ENCODE assay signal across 13 mouse cellular contexts in the genomic region with DNA sequence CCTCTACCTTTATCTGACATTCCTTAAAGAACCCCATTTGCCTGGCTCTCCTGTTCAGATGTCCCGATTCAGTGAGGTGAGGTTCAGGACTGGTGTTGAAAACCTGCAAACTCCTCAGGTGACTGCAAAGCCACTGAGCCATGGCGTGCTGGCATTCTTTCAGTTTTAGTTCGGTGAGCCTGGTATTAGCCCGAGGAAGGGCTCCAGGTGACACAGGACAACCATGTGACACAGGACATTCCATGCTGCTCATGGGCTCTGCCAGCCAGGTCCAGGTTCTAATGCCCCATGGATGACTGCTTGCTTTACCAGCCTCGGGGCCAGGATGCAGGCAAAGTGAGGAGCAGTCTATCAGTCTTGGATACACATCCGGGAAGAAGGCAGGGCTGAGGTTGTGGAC. TPM values are rescaled to one million over a fixed set of nuclear protein-coding genes. Genes with fewer than 3 reads are reported as not detected.
A peak's percentile ranks its signal among the peaks of the same experiment; 100 is the strongest.
DNase-seq lines count a peak whose midpoint lies in the region; ATAC-seq and TF ChIP-seq lines count a peak whose summit lies in the region.
"Had no signal": no experiment of that assay in that cellular context is flagged by ENCODE, and none has a peak within 500 bp of the region (broad histone marks: within the 10 kb centered on the region; RNA-seq: fewer than 3 reads in every experiment).

No protein-coding gene starts in this region.

- DNase-seq in liver, embryonic 11.5 days (ENCODE audit: low spot score) = no peak
- DNase-seq in ovary, postnatal 36 days (ENCODE audit: low spot score) = no peak
- DNase-seq in B cell, adult 2 months = no peak
- DNase-seq in spleen, adult 12 weeks (ENCODE audit: low spot score) = no peak
- DNase-seq: cerebellum, adult 2 months; spleen, adult 18-20 months had no signal

- TF ChIP-seq POLR2A in bone marrow, adult 2 months (IDR thresholded peaks at IDR 0.05; ENCODE audit: borderline replicate concordance, control insufficient read depth, low read depth, low read length) = no peak

- no peaks in the 10 kb centered on the region for H3K27me3 ChIP-seq in erythroblast, embryonic 14.5 days (ENCODE audit: control insufficient read depth)
- no peaks in the 10 kb centered on the region for H3K27me3 ChIP-seq in kidney, embryonic 16.5 days (ENCODE audit: insufficient read depth, low read length)
- no peaks in the 10 kb centered on the region for H3K27me3 ChIP-seq in liver, embryonic 11.5 days (replicated peaks; ENCODE audit: control insufficient read depth, insufficient read depth, low read length)

- WGBS in bone marrow, adult 2 months = 86% methylated on average over 6 of the region's 6 CpGs
- WGBS in kidney, embryonic 16.5 days = 61% methylated on average over 6 of the region's 6 CpGs
- 83% methylated on average over 6 of the region's 6 CpGs for WGBS in liver, embryonic 11.5 days

- no peak for ATAC-seq in erythroblast, adult 5-6 weeks (replicated peaks; ENCODE audit: low FRiP score, poor library complexity, severe bottlenecking)
- no peak for ATAC-seq in kidney, embryonic 16.5 days (ENCODE audit: low FRiP score, low TSS enrichment)
- ATAC-seq in liver, embryonic 11.5 days (replicated peaks; ENCODE audit: low FRiP score) = no peak
- ATAC-seq: midbrain, embryonic 13.5 days had no signal

- peak overlapping the region; percentile 37; the same call in 1 of the 2 replicates for H3K27ac ChIP-seq in bone marrow, adult 2 months (ENCODE audit: control insufficient read depth, insufficient read depth, low read depth, low read length, poor library complexity)
- peak overlapping the region; percentile 17; the same call in 1 of the 2 replicates for H3K27ac ChIP-seq in kidney, embryonic 16.5 days (ENCODE audit: low read length)
- peak overlapping the region; percentile 82 for H3K27ac ChIP-seq in liver, embryonic 11.5 days (ENCODE audit: low read depth, low read length)
- H3K27ac ChIP-seq: midbrain, embryonic 13.5 days had no signal

- H3K4me3 ChIP-seq in erythroblast, embryonic 14.5 days (replicated peaks) = peak overlapping the region; percentile 49
- H3K4me3 ChIP-seq in bone marrow, adult 2 months (replicated peaks; ENCODE audit: control insufficient read depth, low read depth, low read length) = no peak overlapping the region
- H3K4me3 ChIP-seq in kidney, embryonic 16.5 days (ENCODE audit: low read length) = no peak overlapping the region
- no peak overlapping the region for H3K4me3 ChIP-seq in liver, embryonic 11.5 days (ENCODE audit: low read depth, low read length)
- H3K4me3 ChIP-seq: midbrain, embryonic 13.5 days had no signal

- peaks cover 100% of the 10 kb centered on the region for H3K4me1 ChIP-seq in erythroblast, embryonic 14.5 days (ENCODE audit: control insufficient read depth)
- H3K4me1 ChIP-seq in bone marrow, adult 2 months (ENCODE audit: control insufficient read depth, insufficient read depth, low read length) = peaks cover 2% of the 10 kb centered on the region; the same call in 1 of the 2 replicates
- peaks cover 84% of the 10 kb centered on the region for H3K4me1 ChIP-seq in kidney, embryonic 16.5 days (ENCODE audit: insufficient read depth, low read length)
- peaks cover 82% of the 10 kb centered on the region for H3K4me1 ChIP-seq in liver, embryonic 11.5 days (replicated peaks; ENCODE audit: control insufficient read depth, insufficient read depth, low read length)

- peaks cover 77% of the 10 kb centered on the region for H3K36me3 ChIP-seq in erythroblast, embryonic 14.5 days (ENCODE audit: control insufficient read depth)
- H3K36me3 ChIP-seq in kidney, embryonic 16.5 days (ENCODE audit: insufficient read depth, low read length) = peaks cover 4% of the 10 kb centered on the region; the same call in 1 of the 2 replicates
- H3K36me3 ChIP-seq in liver, embryonic 11.5 days (ENCODE audit: control insufficient read depth, insufficient read depth, low read length) = peaks cover 3% of the 10 kb centered on the region
- H3K36me3 ChIP-seq: midbrain, embryonic 13.5 days had no signal

- TF ChIP-seq CTCF in bone marrow, adult 2 months (IDR thresholded peaks at IDR 0.05; ENCODE audit: control insufficient read depth, insufficient read depth, low read length) = no peak

- no peak overlapping the region for H3K4me2 ChIP-seq in kidney, embryonic 16.5 days (replicated peaks; ENCODE audit: low read depth, low read length)
- peak overlapping the region; percentile 59 for H3K4me2 ChIP-seq in liver, embryonic 11.5 days
- H3K4me2 ChIP-seq: midbrain, embryonic 13.5 days had no signal

- no peak overlapping the region for H3K9ac ChIP-seq in kidney, embryonic 16.5 days (replicated peaks; ENCODE audit: low read length)
- H3K9ac ChIP-seq in liver, embryonic 11.5 days (ENCODE audit: low read depth, low read length) = peak overlapping the region; percentile 2; the same call in 1 of the 2 replicates
- H3K9ac ChIP-seq: midbrain, embryonic 13.5 days had no signal

- H3K9me3 ChIP-seq in erythroblast, embryonic 14.5 days (ENCODE audit: control insufficient read depth, low read length) = no peaks in the 10 kb centered on the region
- H3K9me3 ChIP-seq in kidney, embryonic 16.5 days (ENCODE audit: low read length) = no peaks in the 10 kb centered on the region
- H3K9me3 ChIP-seq in liver, embryonic 11.5 days (ENCODE audit: control insufficient read depth, low read length) = no peaks in the 10 kb centered on the region
- H3K9me3 ChIP-seq: midbrain, embryonic 13.5 days had no signal

RNA-seq across cellular contexts. Expression of gene Oaf, which starts 4.4 kb away (rescaled TPM):
- polyA plus RNA-seq in erythroblast, embryonic 14.5 days (2012) = 12.3 and 12.6 TPM in 2 replicates
- 2.1 and 21.7 TPM in 2 replicates for total RNA-seq in erythroblast, adult 5-6 weeks (2015; ENCODE audit: low replicate concordance)
- total RNA-seq in erythroblast, adult 5-6 weeks (2017; ENCODE audit: low replicate concordance) = 1.8 and 3.7 TPM in 2 replicates
- polyA plus RNA-seq in bone marrow, adult 2 months (2011; ENCODE audit: insufficient read depth, insufficient read length, low replicate concordance, missing spikeins) = 15.8 and 17.9 TPM in 2 replicates
- polyA plus RNA-seq in kidney, embryonic 16.5 days (2015; fragmentation: Nextera tagmentation; extraction: Ambion mirVana) = 46.6 and 63.8 TPM in 2 replicates
- polyA plus RNA-seq in liver, embryonic 11.5 days (2014; fragmentation: Nextera tagmentation; extraction: Ambion mirVana) = 51.6 and 52.0 TPM in 2 replicates

RNA-seq across cellular contexts. Expression of gene Pou2f3, which starts 25.2 kb away (rescaled TPM):
- polyA plus RNA-seq in erythroblast, embryonic 14.5 days (2012) = not detected in 2 replicates
- not detected in 2 replicates for total RNA-seq in erythroblast, adult 5-6 weeks (2015; ENCODE audit: low replicate concordance)
- not detected in 2 replicates for total RNA-seq in erythroblast, adult 5-6 weeks (2017; ENCODE audit: low replicate concordance)
- 0.77 TPM in 1 of 2 replicates, not detected in the other for polyA plus RNA-seq in bone marrow, adult 2 months (2011; ENCODE audit: insufficient read depth, insufficient read length, low replicate concordance, missing spikeins)
- 0.15 and 0.18 TPM in 2 replicates for polyA plus RNA-seq in kidney, embryonic 16.5 days (2015; fragmentation: Nextera tagmentation; extraction: Ambion mirVana)
- not detected in 2 replicates for polyA plus RNA-seq in liver, embryonic 11.5 days (2014; fragmentation: Nextera tagmentation; extraction: Ambion mirVana)
- total RNA-seq: granulocyte monocyte progenitor cell, adult 5-6 weeks had no signal
- polyA plus RNA-seq: neural tube, embryonic 11.5 days had no signal

Comparison
In these comparisons a context has a peak if more than half of its experiments do, and no peak if none do; other contexts are left out.
1. H3K27ac ChIP-seq: peak in every context shown above with its lines; median percentile 82 in liver, embryonic 11.5 days; 37 in bone marrow, adult 2 months; 17 in kidney, embryonic 16.5 days.